Mouse (Mus musculus): ENCODE data around the gene Ssna1. TPM values are rescaled to one million over a fixed set of nuclear protein-coding genes. Genes with fewer than 3 reads are reported as not detected.

Gene Ssna1
- 241 and 244 TPM in 2 replicates for polyA plus RNA-seq (2015; fragmentation: Nextera tagmentation; extraction: Ambion mirVana)

DNA sequence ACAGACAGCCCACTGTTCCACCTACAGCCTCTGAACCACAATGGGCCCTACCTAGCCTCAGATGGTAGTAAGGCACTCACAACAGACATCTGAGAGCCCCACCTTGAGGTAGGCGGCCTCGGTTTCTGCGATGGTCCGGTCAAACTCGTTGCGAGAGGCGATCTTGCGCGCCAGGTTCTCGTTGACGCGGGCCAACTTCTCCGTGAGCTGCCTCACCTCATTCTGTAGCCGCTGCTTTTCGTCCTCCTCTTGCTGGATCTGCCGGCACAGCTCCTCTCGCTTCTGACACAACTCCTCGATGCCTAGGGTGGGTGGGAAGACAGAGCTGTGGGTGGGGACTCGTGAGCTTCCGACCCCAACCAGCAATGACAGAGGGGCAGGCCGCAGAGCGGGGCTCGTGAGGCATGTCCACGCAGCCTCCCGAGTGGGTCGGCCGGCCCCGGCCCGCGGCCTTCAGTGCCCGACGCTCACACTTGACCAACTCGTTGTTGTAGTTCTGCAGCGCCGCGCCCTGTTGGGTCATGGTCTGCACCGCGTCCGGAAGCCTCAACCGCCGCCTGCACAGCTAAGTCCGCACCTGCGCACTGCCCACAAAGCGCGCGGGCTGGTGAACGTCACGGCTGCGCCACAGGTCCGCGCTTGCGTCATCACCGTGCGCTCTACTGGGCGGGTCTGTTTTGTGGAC is at the start of gene Ssna1, which contains the start of gene Anapc2:
TSS of gene Ssna1 (minus strand) at position 612 of the 685 bp plus-strand sequence.
TSS of gene Anapc2 (plus strand) at position 652 of the 685 bp plus-strand sequence.
- Histone ChIP-seq H3K4me3 (peak within 1 kb of the TSS; percentile 91), H3K4me1 (peaks cover 27% of the 10 kb centered on the region), H3K27me3 (no peaks in the 10 kb centered on the region), H3K9ac (peak within 1 kb of the TSS; percentile 82), H3K4me2 (peak within 1 kb of the TSS; percentile 88), H3K9me3 (no peaks in the 10 kb centered on the region), H3K27ac (peak within 1 kb of the TSS; percentile 91), H3K36me3 (peaks cover 70% of the 10 kb centered on the region)
- WGBS = under 1% methylated on average over 55 of the region's 55 CpGs
- peak; percentile 93 for ATAC-seq (ENCODE audit: insufficient number of reproducible peaks, low FRiP score, low TSS enrichment, low read depth)

DNA sequence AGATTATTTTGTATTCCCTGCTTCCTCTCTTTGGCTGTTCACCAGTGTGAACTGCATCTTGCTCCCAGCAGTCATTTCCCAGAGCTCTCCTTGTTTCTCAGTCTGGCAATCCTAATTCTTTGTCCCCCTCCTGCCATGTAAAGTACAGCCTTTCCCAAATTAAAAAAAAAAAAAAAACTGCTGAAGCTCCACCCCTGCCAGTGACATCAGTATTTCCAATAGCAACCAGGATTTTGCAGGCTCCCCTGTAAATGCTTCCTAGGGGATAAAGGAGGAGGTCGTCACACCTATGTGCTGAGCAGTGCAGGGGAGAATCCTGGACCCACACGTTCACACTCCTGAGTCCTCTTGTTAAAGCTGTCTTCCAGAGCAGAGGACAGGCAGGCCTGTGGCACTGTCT is 47.8 kb upstream of the Ssna1 start:
- Histone ChIP-seq H3K9me3 (no peaks in the 10 kb centered on the region), H3K4me1 (peaks cover 10% of the 10 kb centered on the region), H3K4me2 (no peak overlapping the region), H3K9ac (no peak overlapping the region), H3K27ac (no peak overlapping the region), H3K36me3 (no peaks in the 10 kb centered on the region), H3K27me3 (peaks cover 61% of the 10 kb centered on the region), H3K4me3 (no peak overlapping the region)
- WGBS = 11% methylated on average over 2 of the region's 2 CpGs
- no peak for ATAC-seq (ENCODE audit: insufficient number of reproducible peaks, low FRiP score, low TSS enrichment, low read depth)

DNA sequence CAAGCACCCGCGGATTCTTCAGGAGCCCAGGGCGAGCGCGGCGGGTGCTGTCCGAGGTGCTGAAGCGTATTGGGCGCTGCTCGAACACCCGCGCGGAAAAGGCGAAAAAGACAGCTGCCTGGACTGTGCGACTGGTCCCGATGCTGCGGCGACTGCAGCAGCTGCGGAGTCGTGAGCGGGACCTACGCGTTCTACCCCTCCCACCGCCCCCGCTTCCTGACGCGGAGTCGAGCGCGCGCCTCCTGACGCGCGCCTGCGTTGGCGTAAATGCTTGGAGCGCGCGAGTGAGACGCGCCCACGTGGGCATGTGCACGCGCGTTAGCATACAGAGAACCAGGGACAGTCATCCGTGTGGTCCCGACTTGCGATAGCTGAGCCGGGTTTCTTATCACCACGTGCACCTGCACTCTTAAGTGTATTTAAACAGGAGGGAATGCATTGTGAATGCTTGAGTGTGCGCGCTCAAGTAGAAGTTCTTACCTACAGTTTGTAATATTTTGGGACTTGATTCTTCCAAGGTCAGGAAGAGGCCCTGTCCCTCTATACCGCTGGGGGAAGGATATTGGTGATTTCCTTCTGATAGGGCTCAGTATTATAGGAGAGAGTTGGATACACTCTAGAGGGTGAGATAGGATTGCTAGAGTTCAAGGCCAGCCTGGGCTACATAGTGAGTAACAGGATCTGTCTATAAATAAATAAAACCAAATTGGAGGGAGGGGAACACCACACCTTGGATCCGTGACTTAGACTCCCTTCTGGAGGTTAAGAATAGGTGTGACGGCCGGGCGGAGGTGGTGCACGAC is 46.9 kb upstream of the Ssna1 start, which contains the start of gene Grin1:
TSS of gene Grin1 (minus strand) at position 217 of the 803 bp plus-strand sequence.
- Histone ChIP-seq H3K4me3 (peak within 1 kb of the TSS; percentile 33), H3K4me1 (peaks cover 10% of the 10 kb centered on the region), H3K9ac (no peak within 1 kb of the TSS), H3K27me3 (peaks cover 68% of the 10 kb centered on the region), H3K4me2 (peak within 1 kb of the TSS; percentile 54), H3K9me3 (no peaks in the 10 kb centered on the region), H3K27ac (no peak within 1 kb of the TSS), H3K36me3 (no peaks in the 10 kb centered on the region)
- 10% methylated on average over 58 of the region's 58 CpGs for WGBS
- peak; percentile 56; the same call in 1 of the 2 replicates for ATAC-seq (ENCODE audit: insufficient number of reproducible peaks, low FRiP score, low TSS enrichment, low read depth)

DNA sequence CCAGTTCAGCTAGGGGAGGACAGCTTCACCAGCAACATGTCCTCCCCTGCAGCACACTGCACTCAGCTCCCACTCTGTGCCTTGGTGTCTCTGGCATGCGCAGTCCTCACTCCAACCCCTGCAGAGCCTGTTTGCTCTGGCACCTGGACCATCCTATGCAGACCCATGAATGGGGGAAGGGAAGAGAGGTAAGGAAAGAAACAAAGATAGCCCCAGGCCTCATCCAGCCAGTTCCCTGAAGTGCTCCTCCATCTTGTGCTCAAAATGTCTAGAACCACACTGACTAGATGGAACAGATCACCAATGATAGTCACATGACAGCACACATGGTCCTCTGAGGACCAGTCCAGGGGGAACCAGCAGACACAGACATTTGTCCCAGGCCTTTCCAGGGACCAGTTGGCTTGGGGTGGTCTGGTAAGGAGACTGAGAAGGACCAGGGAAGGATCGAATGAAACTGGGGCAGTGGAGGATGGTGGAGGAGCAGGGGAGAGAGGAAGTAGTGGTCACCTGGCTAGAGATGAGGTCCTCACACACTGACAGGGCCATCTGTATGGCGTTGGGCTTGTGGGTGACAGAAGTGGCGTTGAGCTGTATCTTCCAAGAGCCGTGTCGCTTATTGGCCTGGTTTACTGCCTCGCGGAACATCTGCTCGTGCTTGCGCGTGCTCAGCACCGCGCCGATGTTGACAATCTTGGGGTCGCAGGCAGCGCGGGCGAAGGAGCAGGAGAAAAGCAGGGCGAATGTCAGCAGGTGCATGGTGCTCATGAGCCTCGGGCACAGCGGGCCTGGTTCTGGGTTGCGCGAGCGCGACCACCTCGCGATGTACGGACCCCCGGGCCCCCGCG is 46.1 kb upstream of the Ssna1 start:
- H3K4me1 ChIP-seq = peaks cover 10% of the 10 kb centered on the region
- H3K9ac ChIP-seq = no peak overlapping the region
- peak overlapping the region; percentile 33 for H3K4me3 ChIP-seq
- H3K9me3 ChIP-seq = no peaks in the 10 kb centered on the region
- no peak for ATAC-seq (ENCODE audit: insufficient number of reproducible peaks, low FRiP score, low TSS enrichment, low read depth)
- H3K4me2 ChIP-seq = peak overlapping the region; percentile 54
- H3K36me3 ChIP-seq = no peaks in the 10 kb centered on the region
- H3K27ac ChIP-seq = no peak overlapping the region
- H3K27me3 ChIP-seq = peaks cover 75% of the 10 kb centered on the region
- 6% methylated on average over 31 of the region's 31 CpGs for WGBS

DNA sequence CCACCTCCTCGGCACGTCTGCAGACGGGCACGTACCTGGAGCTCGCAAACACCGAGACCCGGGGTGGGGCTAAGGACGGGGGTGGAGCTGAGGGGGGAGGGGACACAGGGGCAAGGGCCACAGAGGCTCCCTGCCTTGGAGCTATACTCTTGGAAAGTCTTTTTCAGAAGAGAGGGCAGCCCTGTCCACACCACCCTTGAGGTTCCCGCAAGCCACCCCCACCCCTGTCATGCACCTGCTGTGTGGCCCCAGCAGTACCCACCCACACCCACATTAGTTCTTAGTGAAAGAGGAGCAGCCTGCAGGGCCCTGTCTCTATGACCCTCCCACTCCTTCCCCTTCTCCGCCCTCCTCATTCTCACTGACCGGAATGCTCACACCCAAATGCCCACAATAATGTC is 39.3 kb upstream of the Ssna1 start:
- no peak overlapping the region for H3K9ac ChIP-seq
- WGBS = 4% methylated on average over 11 of the region's 11 CpGs
- no peaks in the 10 kb centered on the region for H3K36me3 ChIP-seq
- H3K4me3 ChIP-seq = no peak overlapping the region
- H3K9me3 ChIP-seq = no peaks in the 10 kb centered on the region
- no peak overlapping the region for H3K4me2 ChIP-seq
- H3K27me3 ChIP-seq = peaks cover 88% of the 10 kb centered on the region
- 0 out of 2 replicates have a peak, but pooled peaks have one; percentile 17 for ATAC-seq (ENCODE audit: insufficient number of reproducible peaks, low FRiP score, low TSS enrichment, low read depth)
- no peak overlapping the region for H3K27ac ChIP-seq
- H3K4me1 ChIP-seq = no peaks in the 10 kb centered on the region

DNA sequence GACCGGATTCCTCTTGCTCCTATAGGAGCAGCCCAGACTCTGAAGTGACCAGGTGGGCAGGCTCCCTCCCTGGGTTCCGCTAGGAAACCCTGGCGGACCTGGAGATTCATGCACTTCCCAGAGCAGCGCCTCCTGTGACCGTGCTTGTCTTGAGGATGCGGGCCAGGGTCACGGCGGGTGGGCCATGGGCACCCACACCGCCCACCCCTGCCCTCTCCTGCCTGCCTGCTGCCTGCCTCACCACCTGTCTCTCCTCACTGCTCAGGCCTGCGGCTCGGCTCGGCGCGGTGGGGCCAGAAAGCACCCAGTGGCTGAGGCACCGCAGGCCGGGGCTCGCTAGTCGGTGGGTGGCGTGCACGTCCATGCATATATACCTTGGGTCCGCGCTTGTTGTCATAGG is 38.7 kb upstream of the Ssna1 start:
- ATAC-seq (ENCODE audit: insufficient number of reproducible peaks, low FRiP score, low TSS enrichment, low read depth) = no peak
- no peaks in the 10 kb centered on the region for H3K4me1 ChIP-seq
- WGBS = 1% methylated on average over 22 of the region's 22 CpGs
- H3K9me3 ChIP-seq = no peaks in the 10 kb centered on the region
- no peak overlapping the region for H3K27ac ChIP-seq
- H3K4me3 ChIP-seq = no peak overlapping the region
- no peak overlapping the region for H3K9ac ChIP-seq
- no peaks in the 10 kb centered on the region for H3K36me3 ChIP-seq
- H3K27me3 ChIP-seq = peaks cover 88% of the 10 kb centered on the region
- H3K4me2 ChIP-seq = no peak overlapping the region

DNA sequence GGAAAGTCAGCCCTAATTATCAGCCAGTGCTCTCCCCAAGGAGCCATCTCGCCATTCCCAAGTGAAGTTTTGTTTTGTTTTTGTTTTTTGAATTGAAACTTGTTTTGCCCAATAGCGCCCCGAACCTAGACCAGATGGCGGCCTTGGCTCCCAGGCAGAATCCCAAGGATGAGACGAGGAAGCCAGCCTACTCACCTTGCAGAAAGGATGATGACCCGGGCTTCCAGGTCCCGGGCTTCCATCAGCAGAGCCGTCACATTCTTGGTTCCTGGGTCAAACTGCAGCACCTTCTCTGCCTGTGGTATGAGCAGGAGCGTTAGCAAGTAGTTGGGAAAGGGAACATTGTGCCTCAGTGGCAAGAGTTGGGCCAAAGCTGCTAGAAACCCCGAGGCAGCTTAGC is 37.9 kb upstream of the Ssna1 start:
- H3K36me3 ChIP-seq = no peaks in the 10 kb centered on the region
- 52% methylated on average over 10 of the region's 10 CpGs for WGBS
- peaks cover 93% of the 10 kb centered on the region for H3K27me3 ChIP-seq
- H3K4me1 ChIP-seq = peaks cover 5% of the 10 kb centered on the region
- H3K27ac ChIP-seq = no peak overlapping the region
- H3K9me3 ChIP-seq = no peaks in the 10 kb centered on the region
- no peak overlapping the region for H3K4me3 ChIP-seq
- H3K4me2 ChIP-seq = no peak overlapping the region
- no peak overlapping the region for H3K9ac ChIP-seq
- ATAC-seq (ENCODE audit: insufficient number of reproducible peaks, low FRiP score, low TSS enrichment, low read depth) = no peak

DNA sequence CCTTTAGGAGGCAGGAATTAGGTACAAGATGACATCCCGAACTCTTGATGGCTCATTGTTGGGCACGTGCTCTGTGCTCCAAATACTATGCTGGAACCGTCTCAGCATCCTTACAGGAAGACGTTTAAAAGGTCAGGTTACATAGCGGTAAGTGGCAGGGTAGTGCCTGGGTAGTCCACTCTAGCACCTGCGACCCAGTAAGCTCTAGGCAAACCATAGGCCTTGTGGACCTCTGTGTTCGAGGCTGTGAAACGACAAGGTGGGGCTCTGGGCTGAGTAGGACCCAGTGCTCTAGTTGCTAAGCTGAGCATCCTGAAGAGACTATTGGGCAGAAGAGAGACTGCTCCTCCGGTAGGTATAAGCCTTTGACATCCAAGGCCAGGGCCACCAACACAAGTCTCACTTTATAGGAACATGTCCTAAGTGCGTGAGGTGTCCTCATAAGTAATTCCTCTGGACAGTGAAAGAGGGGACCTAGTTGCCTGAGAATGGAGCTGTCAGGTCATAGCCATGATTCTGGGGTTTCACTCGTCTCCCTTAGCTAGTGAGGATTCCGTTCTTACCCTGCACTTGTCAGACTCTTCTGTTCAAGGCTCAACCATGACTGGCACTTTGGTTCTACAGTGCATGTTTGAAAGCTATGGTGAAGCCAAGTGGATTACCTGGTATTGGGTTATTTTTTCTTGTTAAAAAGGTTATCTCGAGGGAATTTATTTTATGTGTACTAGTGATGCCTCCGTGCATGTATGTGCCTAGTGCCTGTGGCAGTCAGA is 33.5 kb upstream of the Ssna1 start:
- Histone ChIP-seq H3K27me3 (peaks cover 76% of the 10 kb centered on the region), H3K4me1 (peaks cover 13% of the 10 kb centered on the region), H3K27ac (no peak overlapping the region), H3K36me3 (no peaks in the 10 kb centered on the region), H3K9me3 (no peaks in the 10 kb centered on the region), H3K9ac (no peak overlapping the region; the same call in 1 of the 2 replicates), H3K4me2 (peak overlapping the region; percentile 81), H3K4me3 (peak overlapping the region; percentile 43)
- 46% methylated on average over 14 of the region's 14 CpGs for WGBS
- no peak for ATAC-seq (ENCODE audit: insufficient number of reproducible peaks, low FRiP score, low TSS enrichment, low read depth)

DNA sequence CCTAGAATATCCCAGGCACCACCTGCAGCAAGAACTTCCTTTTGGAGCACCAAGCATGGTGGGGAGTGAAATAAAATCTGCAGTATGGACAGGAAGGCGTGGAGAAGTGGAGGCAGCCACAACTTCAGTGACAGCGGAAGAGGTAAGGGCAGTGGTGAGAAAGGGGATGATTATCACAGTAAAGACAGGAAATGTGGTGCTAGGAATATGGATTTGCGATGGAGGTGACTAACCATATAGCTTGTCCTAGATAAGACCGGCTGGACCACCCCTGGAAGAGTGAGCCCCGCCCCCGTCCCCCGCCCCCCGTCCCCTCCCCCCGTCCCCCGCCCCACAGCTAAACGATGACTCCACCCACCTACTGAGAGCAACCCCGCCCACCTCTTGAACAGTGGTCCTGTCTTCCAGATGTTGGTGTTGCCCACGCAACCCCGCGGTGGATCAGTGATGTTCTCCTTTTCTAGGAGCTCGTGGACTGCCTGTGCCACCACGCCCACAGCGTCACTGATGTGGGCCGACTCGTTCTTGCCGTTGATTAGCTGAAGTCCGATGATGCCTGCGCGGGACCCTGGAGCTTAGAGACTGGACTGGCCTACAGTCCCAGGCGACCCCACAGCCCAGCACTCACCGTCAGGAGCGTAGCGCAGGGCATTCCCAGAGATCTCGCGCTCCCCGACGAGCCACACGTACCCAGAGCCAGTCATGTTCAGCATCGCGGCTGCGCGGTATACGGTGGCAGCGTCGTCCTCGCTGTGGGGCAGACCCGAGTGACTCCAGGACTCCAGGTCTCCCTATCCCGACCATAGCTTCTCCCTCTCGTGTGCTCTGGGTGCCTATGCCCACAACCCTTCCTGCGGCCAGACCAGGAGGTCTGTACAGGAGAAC is 32.7 kb upstream of the Ssna1 start:
- 3% methylated on average over 43 of the region's 45 CpGs for WGBS
- Histone ChIP-seq H3K4me2 (peak overlapping the region; percentile 81), H3K27me3 (peaks cover 67% of the 10 kb centered on the region), H3K27ac (no peak overlapping the region), H3K9me3 (no peaks in the 10 kb centered on the region), H3K4me1 (peaks cover 13% of the 10 kb centered on the region), H3K36me3 (no peaks in the 10 kb centered on the region), H3K4me3 (peak overlapping the region; percentile 43), H3K9ac (peak overlapping the region; percentile 17)
- peak; percentile 7; the same call in 1 of the 2 replicates for ATAC-seq (ENCODE audit: insufficient number of reproducible peaks, low FRiP score, low TSS enrichment, low read depth)

DNA sequence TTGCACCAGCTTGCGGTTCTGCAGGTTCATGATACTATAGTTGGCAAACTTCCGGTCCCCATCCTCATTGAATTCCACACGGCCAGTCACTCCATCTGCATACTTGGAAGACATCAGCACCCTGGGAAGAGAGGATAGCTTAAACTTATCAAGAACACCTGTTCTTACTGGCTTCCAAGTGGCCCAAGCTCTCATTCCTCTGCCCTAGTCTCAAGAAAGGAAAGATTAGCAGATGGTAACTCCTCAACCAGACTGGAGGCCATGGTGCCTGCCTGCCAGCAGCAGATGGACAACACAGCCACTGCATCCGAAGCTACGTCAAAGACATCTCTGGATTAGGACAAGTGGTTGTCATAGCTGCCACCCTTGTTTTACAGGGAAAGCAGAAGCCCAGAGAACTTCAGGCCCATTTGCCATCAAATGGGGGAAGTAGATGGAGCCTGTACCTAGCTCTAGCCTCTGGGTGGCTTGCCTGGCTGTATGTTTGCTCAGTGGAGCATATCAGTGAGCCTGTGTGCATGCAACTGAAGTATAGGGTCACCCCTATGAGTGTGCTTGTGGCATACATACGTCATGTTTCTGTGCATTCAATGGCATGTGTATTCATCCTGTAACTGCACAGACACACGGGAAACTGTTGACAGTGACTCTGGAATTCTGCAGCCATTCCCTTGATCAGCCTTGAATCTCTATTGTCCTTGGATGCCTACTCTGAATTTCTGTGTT is 31.9 kb upstream of the Ssna1 start:
- Histone ChIP-seq H3K36me3 (no peaks in the 10 kb centered on the region), H3K4me2 (peak overlapping the region; percentile 81; the same call in 1 of the 2 replicates), H3K4me3 (peak overlapping the region; percentile 43; the same call in 1 of the 2 replicates), H3K27ac (no peak overlapping the region), H3K4me1 (peaks cover 13% of the 10 kb centered on the region), H3K9me3 (no peaks in the 10 kb centered on the region), H3K9ac (no peak overlapping the region), H3K27me3 (peaks cover 60% of the 10 kb centered on the region)
- 71% methylated on average over 7 of the region's 7 CpGs for WGBS
- ATAC-seq (ENCODE audit: insufficient number of reproducible peaks, low FRiP score, low TSS enrichment, low read depth) = no peak

All from limb, embryonic 15.5 days (tissue).